Mouse (Mus musculus): ENCODE measurements at regions not wholly inside any gene's neighbourhood (a gene's known extent, or its start where the extent isn't known, plus 50 kb on each side); places are given as distances from the start of the nearest gene placed in this dataset.

DNA sequence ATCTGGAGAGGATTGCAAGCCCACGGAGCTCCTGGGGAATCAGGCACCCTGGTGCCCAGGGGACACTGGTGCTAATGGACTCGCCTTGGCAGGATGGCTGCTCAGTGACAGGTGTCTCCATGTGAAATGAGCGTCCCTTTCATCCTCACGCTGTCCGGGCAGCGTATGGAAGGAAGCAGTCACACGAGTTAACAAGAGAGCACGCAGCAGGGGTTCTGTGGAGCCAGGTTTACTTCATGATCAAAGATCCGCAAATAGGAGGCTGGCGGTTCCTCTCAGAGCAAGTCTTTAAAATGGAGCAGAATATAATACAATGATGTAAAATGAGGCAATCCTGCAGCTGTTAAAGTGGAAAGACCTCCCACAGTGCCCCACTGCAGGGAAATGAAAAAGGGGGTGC lies 276.8 kb downstream of the Matn1 start:
- TF ChIP-seq EP300 (IDR thresholded peaks at IDR 0.05) (no peak), CTCF (IDR thresholded peaks at IDR 0.05) (no peak)
